Mouse (Mus musculus): ENCODE measurements around the gene Rhot1.

- TF ChIP-seq CTCF (IDR thresholded peaks at IDR 0.05) (peak; percentile 2; the same call in 1 of the 2 replicates), EP300 (IDR thresholded peaks at IDR 0.05) (no peak)
Observed at GRCm38 (mm10) chr11:80291004-80291403, 82.2 kb downstream of the Rhot1 start.
